Mouse (Mus musculus) embryo, embryonic 10 days (tissue): ENCODE measurements around the gene Rer1.

Source experiments
- DNase-seq: peaks from one replicate; pipeline ENCODE4 v3.0.0-alpha.2; 2015; ENCODE audit warnings: low spot score

The Rer1 gene

DNA sequence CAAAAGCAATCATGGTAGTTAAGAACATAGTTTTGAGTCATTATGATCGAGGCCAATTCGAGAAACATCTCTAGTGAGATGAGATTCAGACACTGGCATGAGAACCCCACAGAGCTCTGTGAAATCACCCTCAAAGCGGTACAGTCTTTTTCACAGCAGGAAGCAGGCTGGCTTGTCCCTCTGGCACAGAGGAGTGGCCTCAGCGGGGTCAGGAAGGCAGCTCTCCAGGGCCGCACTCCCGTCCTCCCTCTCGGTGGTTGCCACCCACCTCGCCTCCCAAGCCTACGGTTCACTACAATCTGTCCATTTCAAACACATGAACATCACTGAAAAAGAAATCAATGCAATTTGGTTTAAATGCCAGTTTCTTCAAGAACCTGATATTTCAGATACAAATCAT lies 11.8 kb downstream of the Rer1 start:
- no peak for DNase-seq

DNA sequence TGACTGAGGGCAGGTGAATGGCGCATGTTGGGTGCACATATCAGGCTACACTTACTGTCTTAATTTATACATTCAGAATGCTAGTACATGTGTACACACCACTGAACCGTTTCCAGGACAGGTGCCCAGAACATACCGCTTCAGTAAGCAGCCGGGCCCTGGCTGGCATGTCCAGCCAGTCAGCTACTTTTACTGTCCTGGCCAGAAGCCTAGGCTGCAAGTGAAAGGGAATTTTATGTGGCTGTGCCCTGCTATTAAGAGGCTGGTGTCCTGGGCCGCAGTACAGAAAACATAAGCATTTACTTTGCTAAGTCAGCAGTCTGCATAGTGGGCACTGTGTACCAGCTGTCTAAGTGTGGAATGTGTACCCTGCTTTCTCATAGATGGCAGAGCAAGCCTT lies 15.3 kb downstream of the Rer1 start:
- DNase-seq = no peak

DNA sequence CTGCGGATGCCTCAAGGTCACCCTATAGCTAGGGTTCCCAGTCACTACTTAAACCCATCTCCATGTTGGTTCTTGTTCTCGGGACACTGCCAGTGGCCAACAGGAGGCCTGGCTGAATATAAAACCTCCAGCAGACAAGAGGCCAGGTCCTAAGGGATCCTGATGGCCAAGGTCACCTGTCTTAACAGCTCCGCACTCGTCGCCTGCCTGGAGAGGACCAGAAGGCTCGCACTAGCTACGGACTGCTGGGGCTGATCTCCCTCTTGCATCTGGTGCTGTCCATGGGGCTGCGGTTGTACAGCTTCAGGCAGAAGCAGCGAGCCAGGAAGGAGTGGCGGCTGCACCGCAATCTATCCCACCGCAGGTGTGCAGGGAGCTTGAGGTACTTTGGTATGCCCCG lies 16.0 kb downstream of the Rer1 start:
- no peak for DNase-seq

DNA sequence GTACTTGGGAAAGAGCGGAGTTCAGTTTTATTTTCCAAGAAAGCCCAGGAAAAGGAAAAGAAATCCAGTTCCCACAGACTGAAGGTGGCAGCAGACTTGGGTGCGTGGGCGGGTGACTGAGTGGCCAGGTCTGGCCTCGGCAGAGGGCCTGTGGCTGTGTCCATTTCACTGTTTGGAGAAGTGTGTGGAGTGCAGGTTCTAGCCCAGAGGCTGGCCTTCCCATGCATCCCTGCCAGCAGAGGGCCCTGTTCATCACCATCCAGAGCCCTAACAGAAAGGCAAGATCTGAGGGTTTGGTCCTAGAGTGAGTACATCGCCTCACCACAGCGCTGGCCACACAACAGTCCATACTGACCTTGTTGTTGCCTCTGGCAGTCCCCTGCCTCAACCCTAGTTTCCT lies 17.0 kb downstream of the Rer1 start:
- DNase-seq = peak; percentile 39

DNA sequence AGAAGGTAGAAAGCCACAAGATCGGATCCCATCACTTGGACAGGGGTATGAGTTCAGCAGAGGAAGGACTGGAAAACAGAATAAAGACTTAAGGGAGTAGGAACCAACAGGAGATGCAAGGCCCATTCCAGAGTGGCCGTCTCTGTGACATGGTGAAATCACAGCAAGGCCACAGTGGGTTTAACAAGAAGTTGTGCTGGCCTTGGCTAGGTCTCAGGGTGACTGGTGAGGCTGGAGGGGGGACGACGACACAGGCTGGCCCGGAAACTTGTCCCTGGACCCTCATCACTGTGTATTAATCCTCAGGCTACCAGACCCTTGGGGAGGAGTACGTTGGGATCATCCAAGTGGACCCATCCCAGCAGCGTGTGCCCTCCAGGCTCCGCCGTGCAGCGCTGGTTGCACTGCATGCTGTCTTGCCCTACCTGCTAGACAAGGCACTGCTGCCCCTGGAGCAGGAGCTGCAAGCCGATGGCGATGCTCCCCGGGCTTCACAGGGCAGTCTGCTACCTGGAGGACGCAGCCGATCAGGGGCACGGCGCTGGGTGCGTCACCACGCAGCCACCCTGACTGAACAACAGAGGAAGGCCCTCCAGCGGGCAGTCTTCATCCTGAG lies 17.7 kb downstream of the Rer1 start:
- no peak for DNase-seq

DNA sequence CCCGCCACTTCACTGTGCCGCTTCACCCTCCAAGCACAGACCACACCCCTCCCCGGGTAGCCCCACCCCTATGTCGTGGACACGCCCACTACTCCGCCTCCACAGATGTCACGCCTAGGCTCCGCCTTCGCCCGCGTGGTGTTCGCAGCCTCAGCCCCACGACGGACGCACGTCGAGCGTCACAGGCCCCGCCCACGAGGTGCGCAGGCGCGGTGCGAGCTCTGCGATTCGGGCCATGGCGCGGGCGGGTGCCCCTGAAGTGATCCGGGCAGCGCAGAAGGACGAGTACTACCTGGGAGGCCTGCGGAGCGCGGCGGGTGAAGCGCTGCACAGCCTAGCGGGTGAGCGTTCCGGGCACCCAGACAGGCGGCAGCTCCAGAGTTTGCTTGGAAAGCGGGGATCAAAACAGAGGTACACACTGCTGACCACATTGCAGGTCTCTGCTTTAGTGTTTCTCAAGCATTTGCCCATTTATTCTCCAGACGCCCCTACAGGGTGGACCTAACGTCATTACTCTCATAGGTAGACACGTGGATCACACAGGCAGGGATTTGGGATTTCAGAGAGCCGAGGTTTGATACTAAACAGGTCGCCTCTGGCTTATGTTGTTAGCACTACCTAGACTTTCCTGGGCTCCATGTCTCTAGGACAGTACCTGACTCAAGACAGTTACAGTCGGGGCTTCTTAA lies 19.2 kb downstream of the Rer1 start, which contains the start of gene Pex10:
TSS of gene Pex10 (plus strand) at position 183 of the 689 bp plus-strand sequence.
- DNase-seq = peak; percentile 100

DNA sequence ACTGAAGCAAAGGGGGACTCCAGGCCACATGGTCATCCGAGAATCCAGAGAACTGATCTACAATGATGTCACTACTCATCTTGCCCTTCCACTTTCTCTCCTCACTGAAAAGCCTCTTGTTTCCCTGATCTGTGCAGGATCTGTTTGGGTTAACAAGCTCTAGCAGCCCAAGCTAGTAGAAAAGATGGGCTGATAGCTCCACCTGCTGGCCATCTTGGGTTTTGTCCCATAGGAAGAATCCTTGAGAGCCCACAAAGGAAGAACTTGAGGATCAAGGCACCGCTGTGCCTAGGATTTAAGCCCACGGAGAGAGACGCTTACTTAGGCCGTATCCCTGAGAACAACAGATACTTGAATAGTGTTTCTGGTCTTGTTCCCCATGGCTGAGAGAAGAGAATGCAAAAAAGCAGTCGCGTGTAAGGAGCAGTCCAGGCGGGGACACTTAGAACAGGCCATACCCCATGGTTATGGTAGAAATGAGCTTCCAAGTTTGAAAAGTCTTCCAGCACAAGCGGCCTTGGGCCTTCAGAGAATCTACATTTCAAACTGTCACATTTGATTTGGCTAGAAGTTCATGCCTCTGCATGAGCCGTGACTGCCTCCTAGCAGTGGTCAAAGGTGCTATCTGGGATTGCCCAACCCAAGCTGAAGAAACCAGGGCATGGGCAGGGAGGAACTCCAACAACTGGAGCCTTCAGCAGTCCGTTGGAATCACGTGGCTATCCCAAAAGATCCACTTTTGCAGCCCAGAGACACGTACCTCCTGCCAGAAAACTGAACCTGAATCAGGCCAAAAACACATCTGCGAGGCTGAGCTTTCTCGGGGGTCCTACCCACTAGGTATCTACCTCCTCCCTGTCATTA lies 20.0 kb downstream of the Rer1 start:
- DNase-seq = peak; percentile 94

DNA sequence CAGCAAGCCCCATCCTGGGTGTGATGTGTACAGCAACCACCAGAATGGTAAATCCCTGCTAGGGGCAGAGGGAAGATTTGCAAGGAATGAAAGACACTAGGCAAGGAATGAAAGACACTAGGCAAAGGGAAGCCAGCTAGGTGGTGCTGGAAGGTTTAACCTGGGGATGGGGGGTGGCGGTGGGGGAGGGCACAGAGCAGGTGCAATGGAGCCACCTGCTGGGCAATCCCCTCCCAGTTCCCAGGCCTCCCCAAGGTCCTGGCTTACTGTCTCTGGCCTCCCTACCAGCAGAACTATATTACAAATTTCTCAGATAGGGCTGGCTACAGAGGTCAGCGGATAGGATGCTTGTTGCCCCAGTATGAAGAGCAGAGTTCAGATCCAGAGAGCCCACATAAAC lies 21.7 kb downstream of the Rer1 start:
- DNase-seq = no peak

DNA sequence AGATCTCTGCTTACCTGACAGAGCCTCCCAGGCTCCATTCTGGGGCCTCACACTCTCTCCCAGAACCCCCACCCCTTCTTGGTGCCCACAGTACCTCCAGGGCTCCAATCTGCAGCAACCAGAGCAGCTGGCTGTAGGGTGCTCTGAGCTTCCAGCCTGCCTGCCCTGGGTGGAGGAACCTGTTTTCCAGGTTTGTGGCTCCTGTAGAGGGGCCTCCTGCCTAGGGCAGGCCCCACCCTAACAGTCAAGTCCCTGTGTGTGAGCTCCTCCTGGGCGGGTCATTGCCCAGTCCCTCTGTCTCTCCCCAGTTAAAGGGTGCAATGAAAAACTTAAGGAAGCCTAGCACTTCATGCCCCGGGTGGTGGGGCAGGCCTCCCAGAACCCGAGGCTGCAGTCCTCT lies 22.3 kb downstream of the Rer1 start:
- DNase-seq = no peak

DNA sequence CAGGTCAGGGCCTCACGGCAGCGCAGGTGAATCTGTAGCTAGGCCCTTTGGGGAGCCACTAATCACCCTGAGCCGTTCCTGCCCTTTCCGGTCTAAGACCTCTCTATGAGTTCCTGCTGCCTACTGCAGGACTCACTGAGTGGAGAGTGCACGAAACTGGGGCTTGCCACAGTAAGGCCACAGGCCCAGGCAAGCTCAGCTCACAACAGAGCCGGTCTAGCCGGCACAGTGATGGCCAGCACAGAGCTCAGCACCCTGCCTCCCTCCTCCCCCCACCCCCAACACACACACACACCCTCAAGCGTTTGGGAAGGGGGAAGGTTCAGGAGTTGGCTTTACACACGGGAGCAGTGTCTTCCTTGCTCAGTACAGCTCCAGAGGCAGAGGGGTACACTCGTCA lies 27.9 kb downstream of the Rer1 start:
- no peak for DNase-seq

DNA sequence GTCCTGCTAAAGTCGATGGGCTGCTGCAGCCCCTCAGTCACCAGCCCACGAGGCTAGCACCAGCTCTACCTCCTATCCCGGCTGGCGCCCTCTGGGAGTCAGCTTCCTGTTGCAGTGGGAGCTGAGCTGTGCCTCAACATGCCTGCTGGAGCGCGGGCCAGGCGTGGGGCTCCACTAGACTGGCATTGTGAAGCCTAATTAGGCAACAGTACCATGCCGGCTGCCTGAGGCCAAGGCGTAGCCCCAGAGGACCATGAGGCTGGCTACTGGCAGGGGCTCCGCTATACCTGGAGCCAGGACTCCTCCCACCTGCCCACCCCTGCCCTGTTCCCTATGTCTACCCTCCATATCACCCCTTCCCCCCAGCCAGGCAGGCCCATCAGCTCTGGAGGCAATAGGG lies 29.5 kb downstream of the Rer1 start, which contains the start of gene Plch2:
TSS of gene Plch2 (minus strand) at position 61 of the 400 bp plus-strand sequence.
- no peak for DNase-seq

DNA sequence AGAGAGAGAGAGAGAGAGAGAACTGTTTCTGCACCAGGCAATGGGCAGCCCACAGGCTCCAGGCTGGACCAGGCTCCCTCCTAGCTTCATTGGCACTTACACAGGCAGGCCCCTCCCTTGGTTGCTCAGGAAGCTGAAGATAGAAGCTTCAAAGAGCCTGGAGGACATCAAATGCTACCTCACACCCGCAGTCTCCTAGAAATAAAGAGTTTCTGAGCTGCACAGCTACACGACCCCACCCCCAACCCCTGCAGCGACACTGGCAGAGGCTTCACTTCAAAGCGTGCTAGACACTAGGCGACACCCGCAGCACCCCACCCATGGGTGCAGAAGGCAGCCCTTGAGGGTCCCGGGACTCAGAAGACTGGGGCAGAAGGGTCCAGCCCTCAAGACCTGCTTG lies 36.1 kb downstream of the Rer1 start:
- DNase-seq = no peak

DNA sequence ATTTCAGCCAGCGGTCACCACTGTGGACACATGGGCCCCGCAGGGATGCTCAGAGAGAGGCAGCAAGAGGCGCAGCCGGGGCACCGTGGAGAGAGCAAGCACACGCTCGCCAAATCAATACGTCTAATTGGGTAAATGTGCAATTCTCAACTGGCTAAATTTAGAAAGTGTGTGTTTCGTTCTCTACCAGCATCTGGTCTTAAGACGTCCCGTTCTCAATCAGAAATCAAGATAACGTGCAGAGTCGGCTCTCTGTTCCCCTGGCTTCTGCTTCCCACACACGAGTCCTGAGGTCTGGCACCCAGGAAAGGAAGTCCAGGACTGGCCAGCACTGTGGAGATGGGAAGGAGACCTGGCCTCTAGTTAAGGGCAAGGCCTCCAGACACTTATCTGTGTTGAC lies 39.5 kb downstream of the Rer1 start:
- no peak for DNase-seq

DNA sequence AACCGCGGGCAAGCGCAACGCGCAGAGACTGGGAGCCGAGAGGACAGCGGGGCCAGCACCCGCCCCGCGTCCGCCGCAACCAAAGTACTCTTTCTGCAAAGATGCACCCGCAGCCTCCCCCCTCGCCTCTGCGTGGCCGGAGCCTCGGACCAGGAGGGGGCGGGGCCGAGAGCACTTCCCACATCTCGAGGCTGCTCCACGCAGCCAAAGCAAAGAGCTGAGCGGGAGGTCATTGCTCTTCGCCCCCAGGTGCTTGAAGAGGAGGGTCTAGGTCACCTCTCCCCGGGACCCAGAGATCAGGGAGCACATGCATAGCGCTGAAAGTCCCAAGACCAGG lies 42.9 kb downstream of the Rer1 start:
- no peak for DNase-seq

DNA sequence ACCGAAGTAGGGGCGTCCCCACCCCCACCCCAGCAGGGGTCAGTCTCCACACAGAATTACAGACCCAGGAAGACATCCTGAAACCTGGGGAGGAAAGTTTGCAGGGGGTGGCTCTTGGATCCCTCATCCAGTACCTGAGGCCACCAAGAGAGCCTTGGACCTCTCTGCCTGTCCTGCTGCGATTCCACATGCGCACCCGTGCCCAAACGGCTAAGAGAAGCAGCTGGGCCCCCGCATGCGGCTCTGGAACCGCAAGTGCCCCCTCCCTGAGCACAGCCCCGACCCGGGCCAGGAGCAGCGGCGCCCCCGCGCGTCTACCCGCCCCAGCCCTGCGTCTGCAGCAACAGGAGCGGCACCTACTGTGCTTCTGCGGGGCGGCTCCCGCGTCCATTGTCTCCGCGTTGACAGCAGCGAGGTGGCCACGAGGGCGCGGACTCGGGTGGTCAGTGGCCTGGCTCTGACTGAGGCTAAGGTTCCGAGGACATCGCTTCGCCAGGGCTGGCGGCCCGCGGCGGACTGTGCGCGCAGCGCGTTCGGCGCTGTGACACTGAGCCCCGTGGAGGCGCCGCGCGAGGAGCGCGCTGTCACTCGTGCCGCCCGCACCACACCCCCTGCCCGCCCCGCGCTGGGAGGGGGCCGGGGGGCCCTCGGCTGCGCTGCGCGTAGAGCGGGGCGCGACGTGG lies 43.4 kb downstream of the Rer1 start:
- no peak for DNase-seq

DNA sequence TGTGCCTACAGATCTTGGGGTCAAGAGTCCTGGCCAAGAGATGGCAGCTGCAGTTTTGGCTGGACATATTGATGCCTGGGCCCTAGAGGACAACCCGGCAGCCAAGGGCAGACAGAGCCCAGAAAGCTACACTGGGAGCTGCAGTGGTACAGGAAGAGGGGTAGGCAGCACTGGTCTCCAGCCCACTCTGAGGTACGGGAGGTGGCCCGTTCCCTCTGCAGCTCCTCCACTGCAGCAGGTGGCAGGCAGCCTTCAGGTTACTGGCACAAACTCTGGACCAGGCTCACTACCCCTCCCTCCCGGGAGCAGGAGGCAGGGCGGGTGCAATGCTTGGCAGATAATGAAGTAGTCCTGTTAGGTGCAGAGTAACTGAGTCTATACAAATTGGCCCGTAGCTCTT lies 45.5 kb downstream of the Rer1 start:
- no peak for DNase-seq

DNA sequence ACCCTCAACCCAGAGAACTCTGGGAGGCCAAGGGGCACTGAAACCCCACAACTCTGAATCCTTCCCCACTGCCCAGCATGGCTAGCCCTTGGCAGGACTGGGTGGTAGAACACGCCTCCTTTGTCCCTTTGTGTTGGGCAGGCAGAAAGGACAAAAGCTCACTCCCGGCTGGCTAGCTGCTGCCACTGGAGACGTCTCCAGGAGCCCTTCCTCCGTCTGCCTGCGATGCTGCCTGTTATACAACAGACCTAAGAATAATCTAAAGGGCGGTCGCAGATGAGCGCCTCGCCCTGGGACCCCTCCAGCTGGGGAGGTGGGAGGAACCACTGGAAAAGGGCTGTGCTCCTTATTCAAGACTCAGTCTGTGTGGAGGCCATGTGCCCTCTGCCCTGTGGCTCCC lies 46.0 kb downstream of the Rer1 start:
- peak; percentile 36 for DNase-seq

DNA sequence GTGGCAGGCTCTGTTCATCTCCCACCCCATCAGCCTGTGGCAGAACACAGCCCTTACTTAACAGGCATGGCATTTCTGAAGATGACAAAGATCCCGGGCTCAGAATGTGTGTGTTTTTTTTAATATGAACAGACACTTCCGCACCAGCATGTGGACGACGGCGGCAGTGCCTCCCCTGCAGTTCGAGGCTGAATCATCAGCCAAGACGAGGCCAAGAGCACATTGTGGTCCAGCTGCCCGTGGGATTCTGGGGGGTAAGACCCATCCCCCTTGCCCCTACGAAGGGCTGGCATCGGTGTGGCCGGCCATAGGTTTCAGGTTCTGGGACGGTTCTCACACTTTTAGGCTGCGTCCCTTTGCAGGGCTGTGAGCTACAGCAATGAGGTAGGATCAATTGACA lies 51.4 kb downstream of the Rer1 start:
- no peak for DNase-seq

DNA sequence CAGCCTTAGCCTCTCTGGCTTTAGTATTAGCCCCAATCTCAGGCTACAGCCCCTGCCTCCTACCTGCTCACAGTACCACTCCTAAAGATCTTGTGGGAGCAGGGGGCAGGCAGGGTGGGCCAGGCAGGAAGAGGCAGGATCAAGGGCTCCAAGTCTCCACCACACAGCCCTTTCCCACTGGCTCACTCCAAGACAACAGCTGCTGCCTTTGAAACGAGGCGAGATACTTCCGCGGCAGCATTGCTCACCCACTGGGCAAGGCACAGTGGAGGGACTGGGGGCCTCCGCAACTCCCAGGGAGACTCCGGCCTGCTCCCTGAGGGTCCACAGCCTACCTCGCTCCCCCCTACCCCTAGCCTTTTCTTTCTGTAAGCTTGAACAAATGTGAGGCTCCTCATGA lies 52.0 kb downstream of the Rer1 start:
- DNase-seq = no peak

DNA sequence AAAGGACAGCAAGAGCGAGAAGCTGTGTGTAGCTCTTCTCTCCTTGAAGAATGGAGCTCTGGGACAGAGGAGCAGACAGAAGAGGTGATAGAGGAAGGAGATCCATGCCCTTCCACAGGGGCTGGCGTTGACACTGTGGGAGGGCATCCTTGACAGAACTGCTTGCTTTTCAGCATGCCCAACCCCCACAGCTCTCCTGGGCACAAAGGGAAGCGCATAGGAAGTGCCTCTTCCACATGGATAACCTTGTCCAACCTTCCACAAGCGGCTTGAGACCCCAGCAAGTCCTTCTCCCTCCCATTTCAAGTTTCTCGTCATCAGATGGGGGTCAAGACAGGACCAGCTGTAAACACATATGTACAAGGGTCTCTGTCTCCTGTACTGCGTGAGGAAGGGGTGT lies 53.1 kb downstream of the Rer1 start:
- no peak for DNase-seq

DNA sequence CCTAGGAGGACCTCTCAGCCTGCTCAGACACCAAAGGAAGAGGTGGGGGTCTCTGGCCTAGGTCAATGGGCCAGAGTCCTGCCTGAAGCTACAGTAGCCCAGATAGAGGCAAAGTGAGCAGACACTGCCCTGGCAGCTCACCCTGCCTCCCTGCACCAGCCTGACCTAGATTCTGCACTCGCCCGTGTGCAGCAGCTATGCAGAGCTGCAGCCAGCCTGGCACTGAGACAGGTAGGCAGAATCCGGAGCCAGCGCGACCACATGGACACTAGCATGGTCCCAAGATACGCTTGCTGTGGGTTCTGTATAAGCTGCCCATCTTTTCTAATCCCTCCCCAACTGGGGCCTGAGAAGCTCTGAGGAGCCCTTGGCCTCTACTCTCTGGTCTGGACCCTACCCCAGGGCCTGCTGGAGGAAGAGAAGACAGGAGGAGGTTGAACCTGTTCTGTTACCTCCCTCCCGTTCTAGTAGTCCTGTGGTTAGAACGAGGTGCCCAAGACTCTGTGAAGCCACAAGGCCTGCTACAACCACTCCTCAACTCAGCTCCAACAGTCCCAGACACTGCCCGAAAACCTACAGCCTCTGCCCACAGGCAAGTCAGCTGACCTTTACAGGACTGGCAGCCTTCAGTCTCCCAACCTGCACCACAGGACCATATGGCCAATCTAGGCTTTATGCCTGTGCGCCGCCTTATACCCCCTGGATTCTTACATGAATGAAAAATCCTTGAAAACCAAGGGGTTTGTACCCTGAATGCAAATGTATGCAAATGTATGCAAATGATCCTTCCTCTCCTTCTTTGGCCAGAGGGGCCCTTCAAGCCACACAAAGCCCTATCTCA lies 61.8 kb downstream of the Rer1 start:
- DNase-seq = no peak
